Mouse (Mus musculus): ENCODE measurements around the gene Mief2. TPM values are rescaled to one million over a fixed set of nuclear protein-coding genes. Genes with fewer than 3 reads are reported as not detected.

Gene Mief2
- polyA plus RNA-seq, 1 experiment from 2014 or later, result 4.5 TPM

DNA sequence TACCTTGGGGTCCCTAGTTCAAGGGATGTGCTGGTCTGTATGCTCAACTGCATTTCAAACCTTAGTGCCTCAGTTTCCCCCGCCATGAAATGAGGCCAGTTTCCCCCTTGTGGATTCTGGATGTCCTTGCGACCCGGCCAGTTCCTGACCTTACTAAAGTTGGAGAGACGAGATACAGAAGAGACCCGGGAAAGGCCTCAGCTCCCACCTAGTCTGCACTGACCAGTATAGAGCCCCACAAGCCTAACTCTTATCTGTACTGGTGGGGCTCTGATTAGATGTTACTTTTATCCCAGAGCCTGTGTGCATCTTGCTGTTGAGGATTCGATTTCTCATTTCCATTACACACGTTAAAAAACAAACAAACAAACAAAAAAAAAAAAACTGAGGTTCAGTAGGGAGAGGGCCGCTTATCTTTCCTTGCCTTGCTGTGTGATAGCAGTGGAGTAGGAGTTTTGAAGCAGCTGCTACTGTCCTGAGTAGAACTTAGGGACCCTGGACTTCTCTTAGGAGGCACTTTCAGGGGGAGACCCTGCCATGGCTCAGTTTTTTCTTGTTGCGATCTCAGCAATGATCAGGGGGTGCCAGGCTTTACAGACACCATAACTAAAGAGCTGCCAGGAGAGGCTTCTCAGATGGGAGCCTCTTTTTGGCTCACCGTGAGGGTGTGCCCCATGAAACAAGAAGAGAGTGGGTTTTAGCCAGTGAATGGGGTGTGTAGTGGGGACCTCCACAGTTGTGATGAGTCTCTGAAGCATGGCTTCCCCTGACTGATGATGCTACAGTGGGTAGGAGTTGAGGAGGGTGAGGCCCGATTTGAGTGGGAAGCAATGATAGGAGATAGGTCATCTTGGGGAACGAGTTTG lies 27.6 kb upstream of the Mief2 start:
- ATAC-seq, result no peak
- Histone ChIP-seq H3K27me3 (ENCODE audit: insufficient read depth, low read length) (no peaks in the 10 kb centered on the region), H3K9ac (replicated peaks) (peak overlapping the region; percentile 84), H3K27ac (ENCODE audit: low read depth) (peak overlapping the region; percentile 67), H3K4me1 (ENCODE audit: insufficient read depth) (peaks cover 22% of the 10 kb centered on the region), H3K9me3 (ENCODE audit: low read length) (no peaks in the 10 kb centered on the region), H3K4me2 (ENCODE audit: low read depth, low read length) (peak overlapping the region; percentile 76), H3K4me3 (ENCODE audit: low read depth, low read length) (peak overlapping the region; percentile 86), H3K36me3 (replicated peaks; ENCODE audit: insufficient read depth, low read length) (no peaks in the 10 kb centered on the region)
- no peak for TF ChIP-seq CTCF (IDR thresholded peaks at IDR 0.05; ENCODE audit: low read depth)
- TF ChIP-seq EP300 (IDR thresholded peaks at IDR 0.05; ENCODE audit: low read depth), result no peak
- DNase-seq, result peak; percentile 13
- WGBS (ENCODE audit: insufficient replicate concordance), result 28% methylated on average over 12 of the region's 12 CpGs

DNA sequence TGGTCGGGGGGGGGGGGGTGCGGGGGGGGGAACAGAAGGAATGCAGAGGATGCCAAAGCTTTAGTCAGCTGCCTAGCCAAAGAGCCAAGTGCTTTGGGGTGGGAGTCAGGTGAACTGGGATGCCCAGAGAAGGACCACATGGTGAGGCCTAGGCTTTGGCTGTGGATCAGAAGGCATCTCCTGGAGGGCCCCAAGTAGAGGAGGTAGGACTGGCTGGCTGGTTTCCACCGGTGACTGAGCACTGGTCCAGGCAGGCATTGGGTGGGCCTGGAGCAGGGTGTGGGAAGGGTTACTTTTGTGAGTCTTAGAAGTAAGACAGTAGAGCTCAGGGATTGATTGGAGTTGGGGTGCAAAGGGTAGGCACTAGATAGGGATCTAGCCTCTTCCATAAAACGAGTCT lies 26.6 kb upstream of the Mief2 start:
- no peak overlapping the region for H3K4me2 ChIP-seq (ENCODE audit: low read depth, low read length)
- ATAC-seq (no peak), DNase-seq (peak; percentile 13)

DNA sequence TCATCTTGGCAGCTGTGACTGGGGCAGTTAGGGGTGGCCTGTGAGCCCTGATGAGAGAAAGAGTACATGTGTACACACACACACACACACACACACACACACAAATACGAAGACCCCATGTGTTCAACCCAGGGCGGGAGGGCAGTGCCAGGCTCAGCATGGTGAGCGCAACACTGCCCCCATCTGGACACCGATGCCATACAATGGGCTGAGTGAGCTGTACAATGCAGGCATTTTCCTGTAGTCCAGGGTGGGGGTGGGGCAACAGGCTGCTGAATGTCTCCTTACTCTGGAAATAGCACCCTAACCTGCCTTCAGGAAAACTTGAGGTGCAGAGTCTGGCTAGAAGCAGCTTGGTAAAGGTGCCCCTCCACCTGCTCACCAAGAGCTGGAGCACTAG lies 25.1 kb upstream of the Mief2 start:
- H3K4me3 ChIP-seq (ENCODE audit: low read depth, low read length), result no peak overlapping the region
- peaks cover 19% of the 10 kb centered on the region for H3K36me3 ChIP-seq (replicated peaks; ENCODE audit: insufficient read depth, low read length)
- no peak overlapping the region for H3K4me2 ChIP-seq (ENCODE audit: low read depth, low read length)
- H3K4me1 ChIP-seq (ENCODE audit: insufficient read depth), result peaks cover 22% of the 10 kb centered on the region
- H3K9me3 ChIP-seq (ENCODE audit: low read length), result no peaks in the 10 kb centered on the region
- peak; percentile 80 for DNase-seq
- ATAC-seq, result no peak
- H3K27ac ChIP-seq (ENCODE audit: low read depth), result no peak overlapping the region
- TF ChIP-seq CTCF (IDR thresholded peaks at IDR 0.05; ENCODE audit: low read depth) (peak; percentile 77), EP300 (IDR thresholded peaks at IDR 0.05; ENCODE audit: low read depth) (no peak)
- 36% methylated on average over 4 of the region's 4 CpGs for WGBS (ENCODE audit: insufficient replicate concordance)
- H3K27me3 ChIP-seq (ENCODE audit: insufficient read depth, low read length), result no peaks in the 10 kb centered on the region
- no peak overlapping the region for H3K9ac ChIP-seq (replicated peaks)

More for the DNA sequence above, 26.6 kb upstream of the Mief2 start:
- TF ChIP-seq CTCF (IDR thresholded peaks at IDR 0.05; ENCODE audit: low read depth) (no peak), EP300 (IDR thresholded peaks at IDR 0.05; ENCODE audit: low read depth) (no peak)
- Histone ChIP-seq H3K4me1 (ENCODE audit: insufficient read depth) (peaks cover 22% of the 10 kb centered on the region), H3K9me3 (ENCODE audit: low read length) (no peaks in the 10 kb centered on the region), H3K36me3 (replicated peaks; ENCODE audit: insufficient read depth, low read length) (peaks cover 8% of the 10 kb centered on the region), H3K27me3 (ENCODE audit: insufficient read depth, low read length) (no peaks in the 10 kb centered on the region), H3K4me3 (ENCODE audit: low read depth, low read length) (no peak overlapping the region), H3K27ac (ENCODE audit: low read depth) (no peak overlapping the region), H3K9ac (replicated peaks) (no peak overlapping the region)
- WGBS (ENCODE audit: insufficient replicate concordance), result 68% methylated on average over 2 of the region's 4 CpGs

DNA sequence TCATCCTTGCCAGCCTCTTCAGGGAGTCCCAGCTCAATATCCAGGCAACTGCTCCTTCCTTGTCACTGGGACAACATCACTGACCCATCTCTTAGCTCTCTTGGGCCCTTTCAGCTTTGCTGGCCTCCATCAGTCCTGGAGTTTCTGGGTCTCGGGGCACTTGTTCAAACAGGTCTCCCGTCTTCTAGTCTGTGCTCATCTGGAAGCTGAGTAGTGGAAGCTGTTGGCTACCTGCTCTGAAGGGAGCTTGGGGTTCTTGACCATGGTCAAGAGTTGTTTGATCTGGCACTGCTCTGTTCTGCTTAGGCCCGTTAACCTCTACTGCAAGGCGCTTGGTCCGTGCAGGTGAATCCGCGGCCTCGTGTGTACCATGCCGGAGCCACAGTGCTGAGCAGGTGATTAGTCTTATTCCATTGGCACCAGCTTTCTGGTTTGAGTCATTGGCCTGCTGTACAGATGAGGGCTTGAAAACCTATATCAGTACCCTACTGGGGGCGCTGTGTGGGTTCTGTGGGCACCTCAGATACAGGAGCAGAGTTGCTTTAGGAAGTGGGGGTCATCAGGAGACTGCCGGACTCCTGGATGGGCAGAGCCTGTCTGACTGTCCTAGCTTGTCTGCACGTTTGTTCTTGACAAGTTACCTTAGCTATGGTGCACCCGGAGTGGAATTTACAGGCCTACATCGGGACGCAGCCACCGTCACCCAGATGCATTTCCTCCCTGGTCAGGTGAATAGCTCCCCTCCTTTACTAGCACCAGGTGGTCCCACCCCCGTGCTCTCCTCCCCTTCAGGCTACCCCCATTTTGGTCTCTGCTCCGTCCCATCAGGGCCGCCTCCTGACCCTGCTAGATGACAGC lies 23.9 kb upstream of the Mief2 start:
- H3K9ac ChIP-seq (replicated peaks), result no peak overlapping the region
- WGBS (ENCODE audit: insufficient replicate concordance), result 90% methylated on average over 19 of the region's 19 CpGs
- no peak overlapping the region for H3K4me3 ChIP-seq (ENCODE audit: low read depth, low read length)
- no peaks in the 10 kb centered on the region for H3K9me3 ChIP-seq (ENCODE audit: low read length)
- H3K36me3 ChIP-seq (replicated peaks; ENCODE audit: insufficient read depth, low read length), result peaks cover 29% of the 10 kb centered on the region
- H3K4me2 ChIP-seq (ENCODE audit: low read depth, low read length), result no peak overlapping the region
- no peak for TF ChIP-seq CTCF (IDR thresholded peaks at IDR 0.05; ENCODE audit: low read depth)
- H3K27ac ChIP-seq (ENCODE audit: low read depth), result no peak overlapping the region
- no peak for ATAC-seq
- no peaks in the 10 kb centered on the region for H3K27me3 ChIP-seq (ENCODE audit: insufficient read depth, low read length)
- peak; percentile 12 for DNase-seq
- H3K4me1 ChIP-seq (ENCODE audit: insufficient read depth), result peaks cover 13% of the 10 kb centered on the region

DNA sequence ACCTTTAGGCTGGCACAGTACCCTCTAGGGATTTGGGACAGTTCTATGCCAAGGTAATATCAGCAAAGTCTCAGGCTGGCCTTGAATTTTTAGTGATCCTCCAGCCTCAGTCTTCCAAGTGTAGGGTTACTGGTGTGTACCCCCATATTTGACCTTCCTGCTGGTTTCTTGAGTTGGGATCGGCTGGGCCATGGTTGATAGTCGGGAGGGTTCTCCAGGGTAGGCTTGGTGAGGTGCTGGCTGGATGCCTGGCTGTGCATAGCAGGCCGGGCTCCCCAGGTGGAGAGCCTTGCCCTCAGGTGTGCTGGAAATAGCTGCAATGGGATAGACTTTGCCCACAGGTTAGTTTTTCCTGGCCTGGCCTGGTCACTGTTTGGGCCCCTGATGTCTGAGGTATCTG lies 22.9 kb upstream of the Mief2 start:
- no peak overlapping the region for H3K27ac ChIP-seq (ENCODE audit: low read depth)
- peaks cover 10% of the 10 kb centered on the region for H3K4me1 ChIP-seq (ENCODE audit: insufficient read depth)
- DNase-seq (peak; percentile 12), ATAC-seq (no peak)
- no peaks in the 10 kb centered on the region for H3K9me3 ChIP-seq (ENCODE audit: low read length)
- peaks cover 39% of the 10 kb centered on the region for H3K36me3 ChIP-seq (replicated peaks; ENCODE audit: insufficient read depth, low read length)
- 80% methylated on average over 3 of the region's 3 CpGs for WGBS (ENCODE audit: insufficient replicate concordance)
- no peaks in the 10 kb centered on the region for H3K27me3 ChIP-seq (ENCODE audit: insufficient read depth, low read length)
- no peak overlapping the region for H3K4me2 ChIP-seq (ENCODE audit: low read depth, low read length)
- TF ChIP-seq EP300 (IDR thresholded peaks at IDR 0.05; ENCODE audit: low read depth) (no peak), CTCF (IDR thresholded peaks at IDR 0.05; ENCODE audit: low read depth) (no peak)
- no peak overlapping the region for H3K4me3 ChIP-seq (ENCODE audit: low read depth, low read length)
- H3K9ac ChIP-seq (replicated peaks), result no peak overlapping the region

DNA sequence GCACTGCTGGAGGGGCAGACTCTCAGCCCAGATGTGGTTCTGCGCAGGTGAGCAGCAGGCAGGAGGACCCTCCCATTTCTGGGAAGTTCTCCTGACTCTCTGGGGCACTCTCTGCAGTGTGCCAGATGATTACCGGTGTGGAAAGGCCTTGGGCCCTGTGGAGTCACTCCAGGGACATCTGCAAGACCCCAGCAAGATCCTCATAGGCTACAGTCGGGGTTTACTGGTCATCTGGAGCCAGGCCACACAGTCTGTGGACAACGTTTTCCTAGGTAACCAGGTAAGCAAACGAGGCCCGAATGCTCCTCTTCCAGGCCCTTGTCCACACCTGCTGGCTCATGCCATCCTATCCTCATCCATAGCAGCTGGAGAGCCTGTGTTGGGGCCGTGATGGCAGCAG lies 22.1 kb upstream of the Mief2 start:
- Histone ChIP-seq H3K9me3 (ENCODE audit: low read length) (no peaks in the 10 kb centered on the region), H3K4me2 (ENCODE audit: low read depth, low read length) (no peak overlapping the region), H3K27ac (ENCODE audit: low read depth) (no peak overlapping the region), H3K4me1 (ENCODE audit: insufficient read depth) (peaks cover 2% of the 10 kb centered on the region; the same call in 1 of the 2 replicates), H3K27me3 (ENCODE audit: insufficient read depth, low read length) (no peaks in the 10 kb centered on the region), H3K36me3 (replicated peaks; ENCODE audit: insufficient read depth, low read length) (peaks cover 47% of the 10 kb centered on the region), H3K9ac (replicated peaks) (no peak overlapping the region), H3K4me3 (ENCODE audit: low read depth, low read length) (no peak overlapping the region)
- ATAC-seq (no peak), DNase-seq (peak; percentile 9)
- 85% methylated on average over 7 of the region's 7 CpGs for WGBS (ENCODE audit: insufficient replicate concordance)
- TF ChIP-seq CTCF (IDR thresholded peaks at IDR 0.05; ENCODE audit: low read depth) (no peak), EP300 (IDR thresholded peaks at IDR 0.05; ENCODE audit: low read depth) (no peak)

Measured in liver, postnatal 0 days (tissue).